Mouse (Mus musculus) forebrain, embryonic 13.5 days (tissue): ENCODE results near the gene Otop3. TPM values are rescaled to one million over a fixed set of nuclear protein-coding genes. Genes with fewer than 3 reads are reported as not detected.

ENCODE experiments used
- ATAC-seq: fragments of 200-750 bp; cut with Nextera tagmentation; 2 replicates; pipeline ENCODE4 v1.8.0; 2017
- H3K27ac ChIP-seq: fragments of 300-500 bp; sonication (generic); 2 replicates; pipeline ENCODE4 v1.5.1; 2015; ENCODE audit warnings: inconsistent platforms, mild to moderate bottlenecking, moderate library complexity
- H3K27me3 ChIP-seq: fragments of 300-500 bp; sonication (generic); 2 replicates; pipeline ENCODE4 v1.6.1; 2015; ENCODE audit warnings: mild to moderate bottlenecking, inconsistent platforms
- H3K36me3 ChIP-seq: fragments of 300-500 bp; sonication (generic); 2 replicates; pipeline ENCODE4 v1.6.1; 2015; ENCODE audit warnings: mild to moderate bottlenecking, inconsistent platforms; ENCODE audit not compliant: poor library complexity, severe bottlenecking
- H3K4me1 ChIP-seq: fragments of 300-500 bp; sonication (generic); 2 replicates; pipeline ENCODE4 v1.6.1; 2015; ENCODE audit warnings: inconsistent platforms
- H3K4me2 ChIP-seq: fragments of 300-500 bp; sonication (generic); 2 replicates; pipeline ENCODE4 v1.6.1; 2015; ENCODE audit warnings: inconsistent platforms, mild to moderate bottlenecking, moderate library complexity
- H3K4me3 ChIP-seq: fragments of 300-500 bp; sonication (generic); 2 replicates; pipeline ENCODE4 v1.5.1; 2015; ENCODE audit warnings: mild to moderate bottlenecking, inconsistent platforms
- H3K9ac ChIP-seq: fragments of 300-500 bp; sonication (generic); 2 replicates; pipeline ENCODE4 v1.6.1; 2015; ENCODE audit warnings: mild to moderate bottlenecking, inconsistent platforms
- H3K9me3 ChIP-seq: fragments of 300-500 bp; sonication (generic); replicated peaks from 2 replicates; pipeline ENCODE4 v1.6.1; 2016; ENCODE audit warnings: inconsistent platforms
- WGBS: fragments of 180-500 bp; shearing (Covaris S2); methylation state at CpG from one replicate; pipeline ENCODE4 v1.1.7; 2015; 5-methylcytosine and 5-hydroxymethylcytosine counted together
- polyA plus RNA-seq: library from polyadenylated mRNA; unstranded; fragments of >200 nt; fragmentation: Nextera tagmentation; extraction: Ambion mirVana; gene quantifications from 2 replicates; pipeline ENCODE4 v1.2.1, GENCODE M21; 2015

Gene Otop3
- polyA plus RNA-seq, 1 experiment from 2014 or later = not detected

- no peak overlapping the region for H3K4me2 ChIP-seq
- H3K4me3 ChIP-seq = no peak overlapping the region
- H3K36me3 ChIP-seq = peaks cover 10% of the 10 kb centered on the region
- 53% methylated on average over 7 of the region's 7 CpGs for WGBS
- no peak overlapping the region for H3K27ac ChIP-seq
- no peak overlapping the region for H3K9ac ChIP-seq
- H3K9me3 ChIP-seq = no peaks in the 10 kb centered on the region
- H3K27me3 ChIP-seq = peaks cover 16% of the 10 kb centered on the region; the same call in 1 of the 2 replicates
- peaks cover 7% of the 10 kb centered on the region; the same call in 1 of the 2 replicates for H3K4me1 ChIP-seq
- ATAC-seq = no peak
Observed at GRCm38 (mm10) chr11:115345515-115345914, 11.0 kb downstream of the Otop3 start.

- 61% methylated on average over 17 of the region's 17 CpGs for WGBS
- ATAC-seq = no peak
Observed at GRCm38 (mm10) chr11:115348681-115349248, 14.2 kb downstream of the Otop3 start.

GRCm38 (mm10) chr11:115349976-115350375, 15.4 kb downstream of the Otop3 start:
- no peak overlapping the region for H3K4me2 ChIP-seq
- H3K27ac ChIP-seq = no peak overlapping the region
- peaks cover 40% of the 10 kb centered on the region for H3K36me3 ChIP-seq
- no peak overlapping the region for H3K4me3 ChIP-seq
- ATAC-seq = no peak
- 80% methylated on average over 4 of the region's 4 CpGs for WGBS
- H3K9me3 ChIP-seq = no peaks in the 10 kb centered on the region
- H3K9ac ChIP-seq = no peak overlapping the region
- peaks cover 7% of the 10 kb centered on the region; the same call in 1 of the 2 replicates for H3K4me1 ChIP-seq
- no peaks in the 10 kb centered on the region for H3K27me3 ChIP-seq

More at GRCm38 (mm10) chr11:115348681-115349248, 14.2 kb downstream of the Otop3 start:
- Histone ChIP-seq H3K27me3 (peaks cover 12% of the 10 kb centered on the region; the same call in 1 of the 2 replicates), H3K9ac (no peak overlapping the region), H3K4me2 (no peak overlapping the region), H3K9me3 (no peaks in the 10 kb centered on the region), H3K4me1 (peaks cover 7% of the 10 kb centered on the region; the same call in 1 of the 2 replicates), H3K4me3 (no peak overlapping the region), H3K36me3 (peaks cover 40% of the 10 kb centered on the region), H3K27ac (no peak overlapping the region)

- 95% methylated on average over 5 of the region's 5 CpGs for WGBS
- H3K9me3 ChIP-seq = no peaks in the 10 kb centered on the region
- H3K4me2 ChIP-seq = no peak overlapping the region
- no peak overlapping the region for H3K27ac ChIP-seq
- H3K4me3 ChIP-seq = no peak overlapping the region
- H3K9ac ChIP-seq = no peak overlapping the region
- ATAC-seq = no peak
- peaks cover 57% of the 10 kb centered on the region for H3K36me3 ChIP-seq
- H3K4me1 ChIP-seq = no peaks in the 10 kb centered on the region
- H3K27me3 ChIP-seq = no peaks in the 10 kb centered on the region
Observed at GRCm38 (mm10) chr11:115353375-115353774, 18.8 kb downstream of the Otop3 start.

GRCm38 (mm10) chr11:115354183-115354582, 19.7 kb downstream of the Otop3 start:
- H3K9ac ChIP-seq = no peak overlapping the region
- H3K4me1 ChIP-seq = peaks cover 7% of the 10 kb centered on the region
- peaks cover 53% of the 10 kb centered on the region for H3K36me3 ChIP-seq
- WGBS = 8% methylated on average over 8 of the region's 8 CpGs
- H3K27ac ChIP-seq = no peak overlapping the region
- H3K27me3 ChIP-seq = no peaks in the 10 kb centered on the region
- no peaks in the 10 kb centered on the region for H3K9me3 ChIP-seq
- no peak overlapping the region for H3K4me2 ChIP-seq
- ATAC-seq = peak; percentile 31; the same call in 1 of the 2 replicates
- no peak overlapping the region for H3K4me3 ChIP-seq

GRCm38 (mm10) chr11:115358468-115358867, 23.9 kb downstream of the Otop3 start:
- 19% methylated on average over 5 of the region's 5 CpGs for WGBS
- H3K4me2 ChIP-seq = no peak overlapping the region
- H3K9me3 ChIP-seq = no peaks in the 10 kb centered on the region
- H3K4me3 ChIP-seq = no peak overlapping the region
- peaks cover 14% of the 10 kb centered on the region for H3K4me1 ChIP-seq
- peak; percentile 68 for ATAC-seq
- no peak overlapping the region; the same call in 1 of the 2 replicates for H3K27ac ChIP-seq
- H3K27me3 ChIP-seq = no peaks in the 10 kb centered on the region
- peak overlapping the region; percentile 26; the same call in 1 of the 2 replicates for H3K9ac ChIP-seq
- peaks cover 17% of the 10 kb centered on the region for H3K36me3 ChIP-seq

- no peak for ATAC-seq
- H3K9me3 ChIP-seq = no peaks in the 10 kb centered on the region
- H3K4me1 ChIP-seq = peaks cover 14% of the 10 kb centered on the region
- H3K27ac ChIP-seq = peak overlapping the region; percentile 4
- H3K4me2 ChIP-seq = no peak overlapping the region
- no peaks in the 10 kb centered on the region for H3K27me3 ChIP-seq
- WGBS = 42% methylated on average over 3 of the region's 3 CpGs
- peaks cover 17% of the 10 kb centered on the region; the same call in 1 of the 2 replicates for H3K36me3 ChIP-seq
- H3K9ac ChIP-seq = peak overlapping the region; percentile 19; the same call in 1 of the 2 replicates
- H3K4me3 ChIP-seq = no peak overlapping the region
Observed at GRCm38 (mm10) chr11:115359293-115359692, 24.8 kb downstream of the Otop3 start.

- no peak overlapping the region for H3K4me2 ChIP-seq
- no peaks in the 10 kb centered on the region for H3K9me3 ChIP-seq
- H3K4me1 ChIP-seq = peaks cover 14% of the 10 kb centered on the region
- no peak overlapping the region for H3K4me3 ChIP-seq
- ATAC-seq = no peak
- H3K27ac ChIP-seq = peak overlapping the region; percentile 4; the same call in 1 of the 2 replicates
- no peaks in the 10 kb centered on the region for H3K27me3 ChIP-seq
- peaks cover 17% of the 10 kb centered on the region; the same call in 1 of the 2 replicates for H3K36me3 ChIP-seq
- 65% methylated on average over 6 of the region's 6 CpGs for WGBS
- 0 out of 2 replicates have a peak overlapping the region, but pooled peaks have one; percentile 19 for H3K9ac ChIP-seq
Observed at GRCm38 (mm10) chr11:115359726-115360125, 25.2 kb downstream of the Otop3 start.

- ATAC-seq = no peak
- H3K9me3 ChIP-seq = no peaks in the 10 kb centered on the region
- H3K27me3 ChIP-seq = 0 out of 2 replicates have a peak, but pooled peaks cover 6% of the 10 kb centered on the region
- no peak overlapping the region for H3K27ac ChIP-seq
- H3K9ac ChIP-seq = no peak overlapping the region
- H3K4me2 ChIP-seq = no peak overlapping the region; the same call in 1 of the 2 replicates
- no peak overlapping the region for H3K4me3 ChIP-seq
- H3K36me3 ChIP-seq = no peaks in the 10 kb centered on the region
- 88% methylated on average over 3 of the region's 3 CpGs for WGBS
- peaks cover 23% of the 10 kb centered on the region for H3K4me1 ChIP-seq
Observed at GRCm38 (mm10) chr11:115364136-115364535, 29.6 kb downstream of the Otop3 start.

- peak overlapping the region; percentile 80; the same call in 1 of the 2 replicates for H3K27ac ChIP-seq
- H3K27me3 ChIP-seq = peaks cover 9% of the 10 kb centered on the region; the same call in 1 of the 2 replicates
Observed at GRCm38 (mm10) chr11:115366039-115366705, 31.6 kb downstream of the Otop3 start.

GRCm38 (mm10) chr11:115366706-115367394, 32.3 kb downstream of the Otop3 start:
- Histone ChIP-seq H3K9me3 (no peaks in the 10 kb centered on the region), H3K9ac (peak overlapping the region; percentile 82), H3K27me3 (peaks cover 9% of the 10 kb centered on the region; the same call in 1 of the 2 replicates), H3K36me3 (no peaks in the 10 kb centered on the region), H3K4me3 (peak overlapping the region; percentile 71), H3K4me1 (peaks cover 16% of the 10 kb centered on the region), H3K4me2 (peak overlapping the region; percentile 99), H3K27ac (peak overlapping the region; percentile 80)
- peak; percentile 76 for ATAC-seq
- 3% methylated on average over 26 of the region's 28 CpGs for WGBS

More at GRCm38 (mm10) chr11:115366039-115366705, 31.6 kb downstream of the Otop3 start:
- Histone ChIP-seq H3K4me3 (peak overlapping the region; percentile 71), H3K9me3 (no peaks in the 10 kb centered on the region), H3K9ac (peak overlapping the region; percentile 82), H3K4me2 (peak overlapping the region; percentile 99), H3K36me3 (no peaks in the 10 kb centered on the region), H3K4me1 (peaks cover 16% of the 10 kb centered on the region)
- peak; percentile 19 for ATAC-seq
- 42% methylated on average over 7 of the region's 7 CpGs for WGBS
